Mouse (Mus musculus) stomach, embryonic 14.5 days (tissue): ENCODE measurements around the gene Mecr. TPM values are rescaled to one million over a fixed set of nuclear protein-coding genes. Genes with fewer than 3 reads are reported as not detected.

ENCODE experiments used
- ATAC-seq: fragments of 200-750 bp; cut with Nextera tagmentation; 2 replicates; pipeline ENCODE4 v1.8.0; 2017; ENCODE audit warnings: low read depth, moderate TSS enrichment; ENCODE audit not compliant: insufficient number of reproducible peaks, insufficient read depth, low FRiP score
- H3K27ac ChIP-seq: fragments of 300-500 bp; sonication (generic); 2 replicates; pipeline ENCODE4 v1.5.1; 2014; ENCODE audit warnings: mild to moderate bottlenecking, low read length, moderate library complexity, mixed read lengths
- H3K27me3 ChIP-seq: fragments of 300-500 bp; sonication (generic); 2 replicates; pipeline ENCODE4 v1.6.1; 2014; ENCODE audit warnings: low read length, control low read depth, mixed read lengths; ENCODE audit not compliant: control insufficient read depth, insufficient read depth
- H3K36me3 ChIP-seq: fragments of 300-500 bp; sonication (generic); 2 replicates; pipeline ENCODE4 v1.6.1; 2014; ENCODE audit warnings: mild to moderate bottlenecking, control low read depth, low read length, moderate library complexity, mixed read lengths; ENCODE audit not compliant: control insufficient read depth, insufficient read depth
- H3K4me1 ChIP-seq: fragments of 300-500 bp; sonication (generic); 2 replicates; pipeline ENCODE4 v1.6.1; 2014; ENCODE audit warnings: low read length, control low read depth, mixed read lengths; ENCODE audit not compliant: control insufficient read depth, insufficient read depth
- H3K4me2 ChIP-seq: fragments of 300-500 bp; sonication (generic); replicated peaks from 2 replicates; pipeline ENCODE4 v1.6.1; 2014; ENCODE audit warnings: low read depth, low read length, control low read depth
- H3K4me3 ChIP-seq: fragments of 300-500 bp; sonication (generic); 2 replicates; pipeline ENCODE4 v1.5.1; 2014; ENCODE audit warnings: low read depth, low read length, control low read depth
- H3K9ac ChIP-seq: fragments of 300-500 bp; sonication (generic); replicated peaks from 2 replicates; pipeline ENCODE4 v1.6.1; 2014; ENCODE audit warnings: low read depth, mild to moderate bottlenecking, control low read depth, low read length, moderate library complexity, mixed read lengths
- H3K9me3 ChIP-seq: fragments of 300-500 bp; sonication (generic); 2 replicates; pipeline ENCODE4 v1.6.1; 2016; ENCODE audit warnings: low read depth, low read length, control low read depth; ENCODE audit not compliant: control insufficient read depth
- WGBS: fragments of 180-500 bp; shearing (Covaris S2); extraction: QIAGEN DNeasy Blood & Tissue Kit; methylation state at CpG from one replicate; pipeline ENCODE4 v1.1.7; 2014; 5-methylcytosine and 5-hydroxymethylcytosine counted together
- polyA plus RNA-seq: library from polyadenylated mRNA; unstranded; fragments of >200 nt; fragmentation: Nextera tagmentation; extraction: Ambion mirVana; gene quantifications from 2 replicates; pipeline ENCODE4 v1.2.1, GENCODE M21; 2014

Mecr gene
- polyA plus RNA-seq, 1 experiment from 2014 or later: 47.6 TPM

- Histone ChIP-seq H3K4me3 (no peak overlapping the region), H3K9me3 (no peaks in the 10 kb centered on the region), H3K27ac (no peak overlapping the region), H3K4me2 (no peak overlapping the region), H3K9ac (no peak overlapping the region), H3K36me3 (no peaks in the 10 kb centered on the region; the same call in 1 of the 2 replicates), H3K4me1 (peaks cover 21% of the 10 kb centered on the region), H3K27me3 (no peaks in the 10 kb centered on the region)
- 74% methylated on average over 8 of the region's 8 CpGs for WGBS
- no peak for ATAC-seq
Observed at GRCm38 (mm10) chr4:131845991-131846778, 2.9 kb downstream of the Mecr start.

- Histone ChIP-seq H3K36me3 (no peaks in the 10 kb centered on the region; the same call in 1 of the 2 replicates), H3K4me2 (no peak overlapping the region), H3K4me1 (peaks cover 21% of the 10 kb centered on the region), H3K4me3 (no peak overlapping the region), H3K9ac (no peak overlapping the region), H3K27ac (no peak overlapping the region), H3K9me3 (no peaks in the 10 kb centered on the region), H3K27me3 (no peaks in the 10 kb centered on the region)
- 48% methylated on average over 6 of the region's 6 CpGs for WGBS
- ATAC-seq: no peak
Observed at GRCm38 (mm10) chr4:131848082-131848481, 4.8 kb downstream of the Mecr start.

- ATAC-seq: peak; percentile 21; the same call in 1 of the 2 replicates
- no peaks in the 10 kb centered on the region for H3K9me3 ChIP-seq
- no peak overlapping the region for H3K4me3 ChIP-seq
- H3K4me1 ChIP-seq: peaks cover 9% of the 10 kb centered on the region; the same call in 1 of the 2 replicates
- no peak overlapping the region for H3K9ac ChIP-seq
- no peaks in the 10 kb centered on the region; the same call in 1 of the 2 replicates for H3K36me3 ChIP-seq
- 37% methylated on average over 5 of the region's 5 CpGs for WGBS
- H3K27ac ChIP-seq: peak overlapping the region; percentile 80
- no peaks in the 10 kb centered on the region for H3K27me3 ChIP-seq
- H3K4me2 ChIP-seq: no peak overlapping the region
Observed at GRCm38 (mm10) chr4:131849986-131850638, 6.8 kb downstream of the Mecr start.

- Histone ChIP-seq H3K9me3 (no peaks in the 10 kb centered on the region), H3K9ac (no peak overlapping the region), H3K36me3 (peaks cover 2% of the 10 kb centered on the region), H3K4me2 (no peak overlapping the region), H3K4me1 (peaks cover 3% of the 10 kb centered on the region; the same call in 1 of the 2 replicates), H3K4me3 (no peak overlapping the region), H3K27ac (no peak overlapping the region), H3K27me3 (no peaks in the 10 kb centered on the region)
- ATAC-seq: no peak
- whole genome bisulfite sequencing: 79% methylated on average over 5 of the region's 5 CpGs
Observed at GRCm38 (mm10) chr4:131854950-131855349, 11.7 kb downstream of the Mecr start.

GRCm38 (mm10) chr4:131860492-131861340 lies 17.4 kb downstream of the Mecr start:
- H3K27ac ChIP-seq: no peak overlapping the region
- no peaks in the 10 kb centered on the region for H3K9me3 ChIP-seq
- H3K4me1 ChIP-seq: no peaks in the 10 kb centered on the region
- peaks cover 14% of the 10 kb centered on the region for H3K36me3 ChIP-seq
- no peak overlapping the region for H3K9ac ChIP-seq
- H3K4me3 ChIP-seq: no peak overlapping the region
- WGBS: 48% methylated on average over 15 of the region's 15 CpGs
- no peaks in the 10 kb centered on the region for H3K27me3 ChIP-seq
- H3K4me2 ChIP-seq: no peak overlapping the region
- ATAC-seq: no peak

DNA sequence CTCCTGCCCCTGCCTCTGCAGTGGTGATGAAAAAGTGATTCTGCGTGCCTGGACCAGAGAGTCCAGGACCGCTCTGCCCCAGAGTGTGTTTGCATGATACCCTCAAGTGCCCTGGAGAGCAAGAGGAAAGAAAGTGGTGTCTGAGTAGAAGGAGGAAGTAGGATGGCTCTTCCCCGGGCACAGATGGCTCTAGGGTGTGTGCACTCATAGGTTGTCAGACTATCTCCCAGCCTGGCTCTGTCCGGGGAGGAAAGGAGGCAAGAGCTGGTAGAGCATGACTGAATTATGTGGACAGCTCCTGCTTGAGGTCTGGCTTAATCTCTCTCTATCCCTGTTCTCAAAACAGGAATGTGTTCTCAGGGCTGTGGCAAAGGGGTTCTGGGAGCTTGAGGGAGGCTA lies 18.1 kb downstream of the Mecr start:
- no peak overlapping the region for H3K27ac ChIP-seq
- H3K27me3 ChIP-seq: no peaks in the 10 kb centered on the region
- no peak overlapping the region for H3K9ac ChIP-seq
- no peak for ATAC-seq
- H3K4me2 ChIP-seq: no peak overlapping the region
- H3K4me3 ChIP-seq: no peak overlapping the region
- H3K36me3 ChIP-seq: peaks cover 14% of the 10 kb centered on the region
- no peaks in the 10 kb centered on the region for H3K4me1 ChIP-seq
- H3K9me3 ChIP-seq: no peaks in the 10 kb centered on the region
- WGBS: 80% methylated on average over 4 of the region's 4 CpGs

DNA sequence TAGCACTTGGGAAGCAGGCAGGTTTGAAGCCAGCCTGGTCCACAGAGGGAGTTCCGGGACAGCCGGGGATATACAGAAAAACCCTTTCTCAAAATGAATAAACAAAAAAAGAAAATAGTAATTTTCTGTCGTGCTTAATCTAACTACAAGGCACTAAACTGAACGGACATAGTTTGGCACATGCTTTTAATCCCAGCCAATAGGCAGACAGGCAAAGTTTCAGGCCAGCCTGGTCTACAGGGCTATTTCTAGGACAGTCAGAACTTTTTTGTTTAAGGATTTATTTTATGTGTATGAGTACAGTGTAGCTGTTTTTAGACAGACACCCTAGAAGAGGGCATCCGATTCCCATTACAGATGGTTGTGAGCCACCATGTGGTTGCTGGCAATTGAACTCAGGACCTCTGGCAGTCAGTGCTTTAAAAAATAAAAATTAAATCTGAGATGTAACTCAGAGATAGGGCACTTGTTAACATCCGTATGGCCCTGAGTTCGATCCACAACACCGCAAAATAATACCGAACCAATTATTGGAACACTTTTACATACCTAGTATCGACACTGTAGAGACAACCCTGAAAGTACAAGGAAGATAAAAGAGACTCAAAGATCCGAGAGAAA lies 29.5 kb downstream of the Mecr start:
- H3K4me1 ChIP-seq: peaks cover 21% of the 10 kb centered on the region
- no peaks in the 10 kb centered on the region for H3K27me3 ChIP-seq
- peak overlapping the region; percentile 52 for H3K9ac ChIP-seq
- H3K4me3 ChIP-seq: peak overlapping the region; percentile 87
- H3K9me3 ChIP-seq: no peaks in the 10 kb centered on the region
- H3K27ac ChIP-seq: peak overlapping the region; percentile 84
- WGBS: 6% methylated on average over 11 of the region's 11 CpGs
- no peak for ATAC-seq
- no peaks in the 10 kb centered on the region for H3K36me3 ChIP-seq
- H3K4me2 ChIP-seq: peak overlapping the region; percentile 53
